Mouse (Mus musculus) kidney, postnatal 0 days (tissue): Measurements from ENCODE around the gene P2ry6. TPM values are rescaled to one million over a fixed set of nuclear protein-coding genes. Genes with fewer than 3 reads are reported as not detected.

Experiments
- ATAC-seq: fragments of 200-750 bp; cut with Nextera tagmentation; replicated peaks from 2 replicates; pipeline ENCODE4 v1.8.0; 2017; ENCODE audit warnings: low read depth, moderate number of reproducible peaks, moderate TSS enrichment, moderate library complexity; ENCODE audit not compliant: low FRiP score
- DNase-seq: peaks from one replicate; pipeline ENCODE4 v3.0.0-alpha.2; 2016; ENCODE audit warnings: low spot score
- H3K27ac ChIP-seq: fragments of 300-500 bp; sonication (generic); 2 replicates; pipeline ENCODE4 v1.5.1; 2014; ENCODE audit warnings: mild to moderate bottlenecking
- H3K27me3 ChIP-seq: fragments of 300-500 bp; sonication (generic); 2 replicates; pipeline ENCODE4 v1.6.1; 2014; ENCODE audit warnings: low read length, mixed read lengths; ENCODE audit not compliant: insufficient read depth
- H3K36me3 ChIP-seq: fragments of 300-500 bp; sonication (generic); 2 replicates; pipeline ENCODE4 v1.6.1; 2014; ENCODE audit warnings: low read length, mixed read lengths; ENCODE audit not compliant: insufficient read depth
- H3K4me1 ChIP-seq: fragments of 300-500 bp; sonication (generic); replicated peaks from 2 replicates; pipeline ENCODE4 v1.6.1; 2014; ENCODE audit warnings: antibody characterized with exemption, low read length, mixed read lengths; ENCODE audit not compliant: insufficient read depth
- H3K4me2 ChIP-seq: fragments of 300-500 bp; sonication (generic); 2 replicates; pipeline ENCODE4 v1.6.1; 2014; ENCODE audit warnings: mild to moderate bottlenecking, low read length, moderate library complexity, mixed read lengths
- H3K4me3 ChIP-seq: fragments of 300-500 bp; sonication (generic); replicated peaks from 2 replicates; pipeline ENCODE4 v1.5.1; 2014; ENCODE audit warnings: low read depth, low read length
- H3K9ac ChIP-seq: fragments of 300-500 bp; sonication (generic); 2 replicates; pipeline ENCODE4 v1.6.1; 2014; ENCODE audit warnings: low read depth, low read length
- H3K9me3 ChIP-seq: fragments of 300-500 bp; sonication (generic); replicated peaks from 2 replicates; pipeline ENCODE4 v1.6.1; 2016; ENCODE audit warnings: low read length, inconsistent platforms, mixed read lengths
- CTCF ChIP-seq: IDR thresholded peaks from 2 replicates; pipeline ENCODE4 v1.5.1; 2016; ENCODE audit warnings: antibody characterized with exemption, low read depth, mild to moderate bottlenecking, moderate library complexity
- WGBS: fragments of 180-500 bp; shearing (Covaris S2); extraction: QIAGEN DNeasy Blood & Tissue Kit; methylation state at CpG from one replicate; pipeline ENCODE4 v1.1.7; 2014; 5-methylcytosine and 5-hydroxymethylcytosine counted together
- polyA plus RNA-seq: library from polyadenylated mRNA; unstranded; fragments of >200 nt; fragmentation: Nextera tagmentation; extraction: Ambion mirVana; gene quantifications from 2 replicates; pipeline ENCODE4 v1.2.1, GENCODE M21; 2015

P2ry6 gene
- polyA plus RNA-seq, 1 experiment from 2014 or later: 5.0 TPM

GRCm38 (mm10) chr7:100993166-100993565, 18.7 kb upstream of the P2ry6 start:
- DNase-seq (no peak), ATAC-seq (0 out of 2 replicates have a peak, but pooled peaks have one; percentile 21)
- peak overlapping the region; percentile 13; the same call in 1 of the 2 replicates for H3K27ac ChIP-seq
- H3K9me3 ChIP-seq: no peaks in the 10 kb centered on the region
- H3K4me2 ChIP-seq: no peak overlapping the region
- peaks cover 9% of the 10 kb centered on the region; the same call in 1 of the 2 replicates for H3K4me1 ChIP-seq
- no peak for TF ChIP-seq CTCF
- H3K9ac ChIP-seq: no peak overlapping the region
- H3K4me3 ChIP-seq: no peak overlapping the region
- H3K27me3 ChIP-seq: no peaks in the 10 kb centered on the region
- no peaks in the 10 kb centered on the region for H3K36me3 ChIP-seq
- 62% methylated on average over 4 of the region's 4 CpGs for WGBS

GRCm38 (mm10) chr7:100991972-100992371, 17.5 kb upstream of the P2ry6 start:
- no peak overlapping the region for H3K9ac ChIP-seq
- H3K4me3 ChIP-seq: no peak overlapping the region
- no peak overlapping the region for H3K27ac ChIP-seq
- no peak overlapping the region for H3K4me2 ChIP-seq
- peaks cover 9% of the 10 kb centered on the region; the same call in 1 of the 2 replicates for H3K4me1 ChIP-seq
- H3K9me3 ChIP-seq: no peaks in the 10 kb centered on the region
- H3K36me3 ChIP-seq: no peaks in the 10 kb centered on the region
- no peak for ATAC-seq
- no peak for TF ChIP-seq CTCF
- 95% methylated on average over 3 of the region's 3 CpGs for WGBS
- no peak for DNase-seq
- no peaks in the 10 kb centered on the region for H3K27me3 ChIP-seq

- Histone ChIP-seq H3K27me3 (no peaks in the 10 kb centered on the region), H3K9me3 (no peaks in the 10 kb centered on the region), H3K9ac (no peak overlapping the region), H3K27ac (peak overlapping the region; percentile 50; the same call in 1 of the 2 replicates), H3K4me1 (peaks cover 9% of the 10 kb centered on the region; the same call in 1 of the 2 replicates), H3K36me3 (no peaks in the 10 kb centered on the region), H3K4me3 (no peak overlapping the region), H3K4me2 (no peak overlapping the region)
- DNase-seq: peak; percentile 59
- 29% methylated on average over 9 of the region's 9 CpGs for WGBS
- no peak for TF ChIP-seq CTCF
- ATAC-seq: no peak
Measured at GRCm38 (mm10) chr7:100990636-100991311, 16.3 kb upstream of the P2ry6 start.

- 6% methylated on average over 9 of the region's 9 CpGs for WGBS
- peak; percentile 90 for TF ChIP-seq CTCF
- Histone ChIP-seq H3K27me3 (no peaks in the 10 kb centered on the region), H3K9ac (no peak overlapping the region), H3K9me3 (no peaks in the 10 kb centered on the region), H3K4me2 (no peak overlapping the region), H3K4me3 (no peak overlapping the region), H3K4me1 (peaks cover 15% of the 10 kb centered on the region), H3K27ac (no peak overlapping the region), H3K36me3 (no peaks in the 10 kb centered on the region)
- ATAC-seq (0 out of 2 replicates have a peak, but pooled peaks have one; percentile 23), DNase-seq (peak; percentile 94)
Measured at GRCm38 (mm10) chr7:100988092-100988491, 13.6 kb upstream of the P2ry6 start.

GRCm38 (mm10) chr7:100984452-100985395, 10.3 kb upstream of the P2ry6 start:
- peak; percentile 18; the same call in 1 of the 2 replicates for TF ChIP-seq CTCF
- H3K27me3 ChIP-seq: no peaks in the 10 kb centered on the region
- H3K9me3 ChIP-seq: no peaks in the 10 kb centered on the region
- H3K27ac ChIP-seq: peak overlapping the region; percentile 70
- H3K4me2 ChIP-seq: peak overlapping the region; percentile 27; the same call in 1 of the 2 replicates
- H3K36me3 ChIP-seq: no peaks in the 10 kb centered on the region
- WGBS: 38% methylated on average over 21 of the region's 21 CpGs
- H3K9ac ChIP-seq: 0 out of 2 replicates have a peak overlapping the region, but pooled peaks have one; percentile 18
- DNase-seq: peak; percentile 72
- H3K4me1 ChIP-seq: peaks cover 6% of the 10 kb centered on the region
- H3K4me3 ChIP-seq: no peak overlapping the region
- ATAC-seq: peak; percentile 83

GRCm38 (mm10) chr7:100979175-100979574, 4.7 kb upstream of the P2ry6 start:
- ATAC-seq (0 out of 2 replicates have a peak, but pooled peaks have one; percentile 17), DNase-seq (peak; percentile 62)
- 0 out of 2 replicates have a peak, but pooled peaks cover 1% of the 10 kb centered on the region for H3K27me3 ChIP-seq
- TF ChIP-seq CTCF: no peak
- no peaks in the 10 kb centered on the region for H3K36me3 ChIP-seq
- H3K9ac ChIP-seq: no peak overlapping the region
- H3K9me3 ChIP-seq: no peaks in the 10 kb centered on the region
- H3K4me3 ChIP-seq: no peak overlapping the region
- WGBS: 27% methylated on average over 2 of the region's 2 CpGs
- peaks cover 7% of the 10 kb centered on the region for H3K4me1 ChIP-seq
- H3K4me2 ChIP-seq: no peak overlapping the region
- H3K27ac ChIP-seq: no peak overlapping the region
